Mouse (Mus musculus) c-Kit-positive CD71-negative TER-119-negative erythroid progenitor cells, embryonic 14.5 days (primary cell): ENCODE data around the gene Cbln3.

Source experiments
- DNase-seq: peaks from one replicate; pipeline ENCODE4 v3.0.0-alpha.2; 2013; ENCODE audit warnings: low read depth

Gene Cbln3

DNA sequence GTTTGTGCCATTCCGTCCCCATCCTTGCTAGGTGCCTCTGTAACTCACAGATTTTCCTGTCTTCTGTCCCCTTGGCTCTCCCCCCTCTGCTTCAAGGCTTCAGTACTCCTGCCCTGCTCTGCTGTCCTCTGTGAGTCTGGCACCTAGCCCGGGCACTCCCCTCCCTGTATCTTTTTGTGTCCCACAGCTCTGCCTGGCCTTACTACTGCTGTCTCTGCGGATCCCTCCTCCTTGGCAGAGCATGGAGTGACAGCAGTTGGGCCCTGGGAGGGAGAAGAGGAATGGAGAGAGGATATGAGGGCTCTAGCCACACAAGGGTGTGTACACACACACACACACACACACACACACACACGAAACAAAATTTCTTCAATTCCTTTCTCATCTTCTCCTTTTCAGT is at the start of gene Cbln3:
TSS of gene Cbln3 (minus strand) at position 227 of the 400 bp plus-strand sequence.
- DNase-seq, result no peak

GRCm38 (mm10) chr14:55933586-55933985 is 49.4 kb upstream of the Cbln3 start:
- no peak for DNase-seq

DNA sequence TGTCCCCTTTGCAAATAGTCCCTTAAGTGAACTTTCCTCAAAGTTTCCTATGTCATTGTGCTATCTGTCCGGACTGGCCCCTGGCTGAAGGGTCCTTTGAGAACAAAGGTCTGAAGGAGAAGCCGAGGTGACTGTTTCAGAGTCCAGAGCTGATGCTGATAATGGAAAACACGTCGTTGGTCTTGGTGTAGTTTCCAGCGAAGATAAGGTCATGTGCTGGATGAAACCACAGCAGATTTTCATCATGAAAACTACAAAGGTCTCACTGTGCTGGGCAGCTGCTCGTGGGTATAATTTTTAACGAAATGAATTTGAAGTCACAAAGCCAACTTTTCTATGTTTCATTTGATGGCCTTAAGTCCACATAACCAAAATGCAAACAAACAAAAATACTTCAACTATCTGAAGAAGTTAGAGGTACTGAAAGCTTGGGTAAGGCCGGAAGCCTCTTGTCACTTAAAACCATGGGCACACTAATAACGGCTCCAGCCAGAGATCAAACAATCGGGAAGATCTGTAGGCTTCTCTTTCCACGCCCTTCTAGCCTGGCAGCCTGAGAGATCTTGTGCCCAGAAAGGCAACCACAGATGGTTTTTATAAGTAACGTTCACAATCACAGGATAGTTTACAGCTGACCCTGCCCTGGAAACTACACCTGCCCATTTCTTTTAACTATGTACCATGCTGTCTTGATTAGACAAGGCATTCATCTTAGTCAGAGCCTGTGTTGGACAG is 45.2 kb upstream of the Cbln3 start:
- no peak for DNase-seq

DNA sequence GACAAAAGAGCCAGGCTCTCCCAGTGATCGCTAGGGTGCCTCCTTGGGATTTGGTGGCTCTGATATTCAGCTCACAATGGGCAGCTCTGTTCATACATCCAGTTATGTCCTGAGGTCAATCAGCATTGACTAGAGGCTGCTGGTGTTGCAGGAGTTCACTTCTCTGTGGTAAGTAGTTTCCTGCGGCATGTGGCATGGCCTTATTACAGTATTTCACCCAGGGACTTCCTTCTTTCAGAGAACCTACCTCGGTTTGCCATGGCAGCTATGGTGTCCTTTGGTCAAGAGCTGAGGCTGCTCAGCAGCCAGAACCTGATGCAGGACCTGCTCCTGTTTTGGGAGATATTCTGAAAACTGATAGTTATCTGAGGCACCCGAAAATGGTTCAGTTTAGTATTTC is 42.7 kb upstream of the Cbln3 start:
- no peak for DNase-seq

DNA sequence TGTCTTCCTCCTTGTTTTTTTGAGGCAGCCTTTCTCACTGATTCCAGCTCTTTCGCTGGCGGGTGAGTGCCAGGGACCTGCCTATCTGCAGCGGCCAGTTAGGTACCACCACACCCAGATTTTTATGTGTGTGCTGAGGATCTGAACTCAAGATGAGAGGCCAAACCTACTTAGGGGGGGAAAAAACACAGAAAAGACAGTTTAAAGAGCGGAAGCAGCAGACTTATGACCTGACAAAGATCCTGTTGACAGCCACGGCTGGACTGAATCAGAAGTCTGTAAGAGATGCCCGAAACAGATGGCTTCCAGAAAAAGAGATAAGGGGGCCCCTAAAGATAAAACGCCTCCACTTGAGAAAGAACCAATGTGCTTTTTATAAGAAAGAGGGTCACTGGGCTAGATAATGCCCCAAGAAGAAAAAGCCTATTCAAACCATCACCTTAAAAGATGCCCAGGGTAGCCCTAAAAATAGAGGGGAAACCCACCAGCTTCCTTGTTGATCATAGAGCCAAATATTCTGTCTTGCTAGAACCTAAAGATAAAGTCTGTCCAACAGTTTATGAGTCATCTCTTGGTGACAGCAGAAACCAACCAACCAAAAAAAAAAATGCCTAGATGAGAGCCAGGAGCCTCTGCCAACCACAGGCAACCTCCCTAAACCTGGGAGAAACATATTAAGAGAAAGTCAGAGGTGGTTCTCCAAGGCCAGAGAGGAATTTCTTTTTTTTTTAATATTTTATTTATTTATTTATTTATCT is 38.5 kb upstream of the Cbln3 start:
- no peak for DNase-seq

DNA sequence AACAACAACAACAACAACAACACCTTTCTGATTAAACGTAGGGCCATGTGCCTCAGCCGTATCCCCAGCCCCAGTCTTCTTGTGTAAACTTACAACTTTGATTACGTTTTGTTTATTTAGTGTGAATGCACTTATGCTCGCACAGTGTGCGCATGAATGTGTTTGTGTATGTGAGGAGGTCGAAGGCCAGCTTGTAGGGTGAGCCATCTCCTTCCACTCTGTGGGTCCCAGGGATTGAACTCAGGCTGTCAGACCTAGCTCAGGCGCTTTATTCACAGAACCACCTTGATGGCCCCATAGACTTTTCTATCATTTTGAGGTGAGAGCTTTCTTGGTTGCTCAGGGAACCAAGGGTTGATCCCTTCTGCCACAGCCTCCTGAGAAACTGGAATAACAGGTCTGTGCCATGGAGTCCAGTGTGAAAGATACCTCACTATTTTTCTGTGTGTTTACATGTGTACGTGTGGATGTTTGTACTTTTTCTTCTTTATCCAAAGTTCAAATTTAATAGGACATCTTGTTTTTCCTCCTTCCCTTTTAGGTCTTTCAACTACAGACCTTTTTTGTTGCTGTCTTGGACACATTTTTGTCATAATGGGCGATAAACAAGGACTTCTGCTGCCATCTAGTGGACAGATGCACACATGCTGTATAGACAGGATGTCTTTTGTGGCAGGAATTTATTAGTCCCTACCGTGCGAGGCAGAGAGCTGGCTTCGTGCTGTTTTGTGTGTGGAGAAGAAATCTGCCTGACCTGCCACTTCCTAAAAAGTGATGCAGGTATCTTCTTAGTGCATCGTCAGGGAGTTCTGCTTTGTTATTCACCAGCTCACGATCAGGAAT is 34.3 kb upstream of the Cbln3 start:
- peak; percentile 90 for DNase-seq

GRCm38 (mm10) chr14:55913406-55913805 is 29.2 kb upstream of the Cbln3 start:
- no peak for DNase-seq

GRCm38 (mm10) chr14:55905518-55905917 is 21.3 kb upstream of the Cbln3 start:
- DNase-seq, result no peak

DNA sequence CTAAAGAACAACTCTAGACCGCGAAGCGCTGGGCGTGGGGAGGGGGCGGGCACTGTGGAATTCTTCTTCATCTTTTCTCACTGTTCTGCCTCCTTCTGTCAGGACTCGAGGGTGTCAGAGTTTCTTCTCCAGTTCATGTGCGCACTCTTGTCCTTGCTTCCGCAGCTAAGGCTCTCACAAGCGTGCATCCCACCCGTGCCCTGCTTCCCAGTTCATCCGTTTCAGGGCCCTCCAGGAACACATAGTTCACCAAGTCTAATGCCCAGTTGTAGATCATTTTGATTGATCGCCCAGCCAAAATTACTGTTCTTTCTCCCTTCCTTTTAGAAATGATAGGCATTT is 16.2 kb upstream of the Cbln3 start:
- no peak for DNase-seq

- no peak for DNase-seq
Measured at GRCm38 (mm10) chr14:55899701-55900413, 15.7 kb upstream of the Cbln3 start, which contains the start of gene Sdr39u1. TSS of gene Sdr39u1 (minus strand) at chr14:55900293.

GRCm38 (mm10) chr14:55898947-55899346 is 14.8 kb upstream of the Cbln3 start:
- DNase-seq, result no peak

DNA sequence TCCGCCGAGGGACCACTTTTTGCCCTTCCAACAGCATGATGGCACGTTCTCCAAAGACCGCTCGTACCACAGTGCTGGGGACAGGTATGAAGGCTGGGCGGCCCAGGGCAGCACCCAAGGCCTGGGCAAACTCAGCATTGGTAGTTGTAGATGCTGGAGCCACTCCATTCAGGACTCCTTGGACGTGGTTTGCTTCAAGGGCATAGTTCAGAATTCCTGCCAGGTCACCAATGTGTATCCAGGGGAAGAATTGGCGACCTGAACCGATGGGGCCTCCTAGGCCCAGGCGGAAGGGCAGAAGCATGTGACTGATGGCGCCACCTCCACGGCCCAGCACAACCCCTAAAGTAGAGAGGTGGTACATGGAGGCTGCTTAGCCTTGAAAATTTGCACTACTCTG is 13.5 kb upstream of the Cbln3 start:
- DNase-seq, result no peak

GRCm38 (mm10) chr14:55886571-55887382 is 2.6 kb upstream of the Cbln3 start:
- no peak for DNase-seq

GRCm38 (mm10) chr14:55885791-55886271 is 1.6 kb upstream of the Cbln3 start:
- no peak for DNase-seq

DNA sequence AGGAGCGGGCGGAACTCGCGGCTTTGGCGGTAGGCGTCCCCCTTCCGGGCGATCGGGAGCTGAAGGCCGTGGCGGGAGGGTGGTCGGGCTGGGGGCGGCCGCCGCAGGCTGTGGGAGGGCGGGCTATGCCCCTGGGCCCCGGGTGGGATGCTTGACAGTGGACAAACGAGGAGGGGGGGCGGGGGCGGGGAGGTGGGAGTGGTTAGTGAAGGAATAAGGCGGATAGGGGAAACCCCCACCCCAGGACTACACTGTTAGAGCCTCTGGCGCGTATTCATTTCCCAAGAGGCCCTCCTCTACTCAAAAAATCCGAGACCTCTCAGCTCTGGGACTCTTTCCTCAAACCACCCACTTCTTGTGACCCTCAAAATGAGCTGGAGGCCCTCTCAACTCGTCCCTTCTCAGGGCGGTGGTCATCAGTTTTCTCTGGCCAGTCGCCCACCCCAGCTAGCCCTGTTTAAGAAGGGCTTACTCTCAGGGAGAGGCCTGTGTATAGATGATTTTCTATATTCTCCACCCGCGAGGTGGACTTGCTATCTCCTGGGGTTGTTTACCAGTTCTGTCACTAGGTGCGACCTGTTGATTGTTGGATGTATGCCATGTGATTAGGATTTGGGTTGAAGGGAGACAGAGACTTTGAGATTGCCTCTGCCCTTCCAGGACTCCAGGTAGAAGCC is 1.1 kb upstream of the Cbln3 start:
- no peak for DNase-seq

DNA sequence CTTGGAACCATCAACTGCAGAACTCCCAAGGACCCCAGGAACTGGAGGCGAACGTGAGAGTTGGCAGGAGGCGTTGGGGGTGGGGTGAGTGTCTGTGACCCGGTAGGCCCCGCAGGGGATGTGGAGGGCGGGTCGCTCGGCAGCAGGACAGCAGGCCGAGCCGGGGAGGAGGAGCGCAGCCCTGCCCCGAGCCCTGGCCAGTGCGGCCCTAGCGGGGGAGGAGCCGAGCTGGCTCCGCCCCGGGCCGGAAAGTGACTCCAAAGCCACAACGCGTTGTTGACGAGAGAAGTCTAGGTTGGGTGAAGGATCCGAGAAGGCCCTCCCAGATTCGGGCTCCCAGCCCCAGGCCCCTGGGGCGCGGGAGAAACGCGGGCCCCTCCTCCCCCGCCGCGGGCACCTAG is 521 bp upstream of the Cbln3 start, which contains the start of gene Khnyn:
TSS of gene Khnyn (plus strand) at position 235 of the 401 bp plus-strand sequence.
- peak; percentile 82 for DNase-seq

DNA sequence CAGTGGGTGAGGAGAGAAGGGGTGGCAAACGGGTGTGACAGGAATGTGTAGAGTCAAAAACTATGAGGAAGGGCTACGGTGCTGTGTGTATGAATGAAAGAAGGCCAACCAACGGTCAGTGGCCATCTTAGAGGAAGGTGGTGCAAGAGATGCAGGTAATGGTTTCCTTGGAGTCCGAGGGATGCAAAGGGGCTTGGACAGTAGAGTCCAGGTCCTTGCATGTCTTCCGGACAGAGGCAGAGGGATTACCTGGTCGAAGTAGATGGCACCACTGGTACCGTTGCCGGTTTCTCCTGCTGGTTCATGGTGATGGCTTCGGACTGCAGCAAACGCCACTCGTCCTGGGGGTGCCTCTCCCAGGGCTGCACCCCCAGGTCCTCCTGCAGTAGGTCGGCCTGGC is 529 bp downstream of the Cbln3 start:
- DNase-seq, result no peak

GRCm38 (mm10) chr14:55883149-55883661 is 987 bp downstream of the Cbln3 start:
- no peak for DNase-seq

DNA sequence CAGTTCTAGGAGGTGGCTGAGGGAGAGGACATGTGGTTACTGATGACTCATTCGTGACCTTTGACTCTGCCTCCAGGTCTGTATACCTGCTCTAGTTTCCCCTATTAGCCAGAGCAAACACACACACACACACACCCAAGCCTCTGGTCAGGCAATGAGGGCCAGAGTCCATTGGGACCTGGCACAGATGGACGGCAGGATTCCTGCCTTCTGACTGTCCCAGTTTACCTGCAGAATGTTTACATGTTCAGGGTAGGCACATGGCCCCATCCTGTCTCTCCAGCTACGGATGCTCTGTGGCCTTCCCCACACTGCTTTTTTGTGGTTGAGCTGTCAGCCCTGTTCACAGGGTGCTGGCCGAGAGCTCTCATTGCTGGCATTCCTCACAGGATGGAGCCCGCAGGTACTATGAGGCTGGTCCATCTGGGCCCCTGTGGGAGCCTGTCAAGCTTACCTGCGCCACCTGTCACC is 2.0 kb downstream of the Cbln3 start:
- DNase-seq, result no peak

DNA sequence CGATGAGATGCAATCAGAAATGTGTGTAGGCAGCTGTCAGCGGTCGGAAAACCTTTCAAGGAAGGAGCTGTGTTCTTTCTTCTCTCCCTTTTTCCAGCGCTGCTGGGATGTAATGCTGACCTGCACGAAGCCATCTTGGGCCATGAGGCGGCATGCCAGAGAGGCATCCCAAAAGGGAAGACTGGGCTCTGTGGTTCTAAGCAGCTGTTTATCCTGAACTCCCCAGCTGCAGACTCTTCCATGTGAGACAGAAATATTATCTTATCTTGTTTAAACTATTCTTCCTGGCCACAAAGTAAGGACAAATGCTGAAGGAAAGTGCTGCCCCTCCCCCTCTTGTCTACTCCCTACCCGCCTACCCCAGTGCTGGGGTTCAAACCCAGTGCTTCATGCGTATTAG is 3.2 kb downstream of the Cbln3 start:
- DNase-seq, result no peak
